Mouse (Mus musculus) limb, embryonic 14.5 days (tissue): ENCODE measurements around the gene Vps11. TPM values are rescaled to one million over a fixed set of nuclear protein-coding genes. Genes with fewer than 3 reads are reported as not detected.

ENCODE experiments used
- ATAC-seq: fragments of 200-750 bp; cut with Nextera tagmentation; 2 replicates; pipeline ENCODE4 v1.8.0; 2017; ENCODE audit warnings: low read depth, moderate number of reproducible peaks, moderate TSS enrichment; ENCODE audit not compliant: low FRiP score
- DNase-seq: peaks from one replicate; pipeline ENCODE4 v3.0.0-alpha.2; 2015; ENCODE audit warnings: low spot score
- H3K27ac ChIP-seq: fragments of 300-500 bp; sonication (generic); replicated peaks from 2 replicates; pipeline ENCODE4 v1.5.1; 2014; ENCODE audit warnings: low read depth, mild to moderate bottlenecking, low read length, moderate library complexity, mixed read lengths
- H3K27me3 ChIP-seq: fragments of 300-500 bp; sonication (generic); 2 replicates; pipeline ENCODE4 v1.6.1; 2014; ENCODE audit warnings: low read length, mixed read lengths; ENCODE audit not compliant: control insufficient read depth, insufficient read depth
- H3K36me3 ChIP-seq: fragments of 300-500 bp; sonication (generic); 2 replicates; pipeline ENCODE4 v1.6.1; 2014; ENCODE audit warnings: mild to moderate bottlenecking, low read length, moderate library complexity, mixed read lengths; ENCODE audit not compliant: control insufficient read depth, insufficient read depth
- H3K4me1 ChIP-seq: fragments of 300-500 bp; sonication (generic); 2 replicates; pipeline ENCODE4 v1.6.1; 2014; ENCODE audit warnings: antibody characterized with exemption, low read length, mixed read lengths; ENCODE audit not compliant: control insufficient read depth, insufficient read depth
- H3K4me2 ChIP-seq: fragments of 300-500 bp; sonication (generic); replicated peaks from 2 replicates; pipeline ENCODE4 v1.6.1; 2014; ENCODE audit warnings: low read depth, mild to moderate bottlenecking, low read length, moderate library complexity; ENCODE audit not compliant: severe bottlenecking
- H3K4me3 ChIP-seq: fragments of 300-500 bp; sonication (generic); replicated peaks from 2 replicates; pipeline ENCODE4 v1.5.1; 2014; ENCODE audit warnings: low read length
- H3K9ac ChIP-seq: fragments of 300-500 bp; sonication (generic); 2 replicates; pipeline ENCODE4 v1.6.1; 2014; ENCODE audit warnings: mild to moderate bottlenecking, low read depth, low read length, moderate library complexity; ENCODE audit not compliant: severe bottlenecking
- H3K9me3 ChIP-seq: fragments of 300-500 bp; sonication (generic); 2 replicates; pipeline ENCODE4 v1.6.1; 2016; ENCODE audit warnings: low read length; ENCODE audit not compliant: control insufficient read depth
- POLR2A ChIP-seq: fragments of 200-500 bp; IDR thresholded peaks from 2 replicates; pipeline ENCODE4 v1.8.0; 2012; ENCODE audit warnings: inconsistent platforms, mild to moderate bottlenecking, moderate library complexity, borderline replicate concordance; ENCODE audit not compliant: insufficient read depth, insufficient read length; ENCODE audit errors: extremely low read depth
- WGBS: fragments of 180-500 bp; shearing (Covaris S2); extraction: QIAGEN DNeasy Blood & Tissue Kit; methylation state at CpG from one replicate; pipeline ENCODE4 v1.1.7; 2014; 5-methylcytosine and 5-hydroxymethylcytosine counted together
- polyA plus RNA-seq, 2 experiments: library from polyadenylated mRNA; depleted of rRNA in 1 of 2; stranded (reverse) in 1 of 2; unstranded in 1 of 2; fragments of >200 nt; fragmentation: Nextera tagmentation in 1 of 2; extraction: Ambion mirVana in 1 of 2; gene quantifications; 2 replicates each; pipeline versions ENCODE4 v1.2.1 to v1.2.3; 2012 to 2014

Vps11 gene
- polyA plus RNA-seq, 2 experiments = 28.5 to 29.9 TPM

- peaks cover 7% of the 10 kb centered on the region; the same call in 1 of the 2 replicates for H3K4me1 ChIP-seq
- H3K27me3 ChIP-seq = no peaks in the 10 kb centered on the region
- ATAC-seq = no peak
- no peaks in the 10 kb centered on the region for H3K9me3 ChIP-seq
- H3K4me3 ChIP-seq = no peak overlapping the region
- no peak for TF ChIP-seq POLR2A
- no peak for DNase-seq
- no peak overlapping the region for H3K27ac ChIP-seq
- H3K36me3 ChIP-seq = peaks cover 64% of the 10 kb centered on the region
- 80% methylated on average over 3 of the region's 3 CpGs for WGBS
- no peak overlapping the region for H3K9ac ChIP-seq
- H3K4me2 ChIP-seq = no peak overlapping the region
Observed at GRCm38 (mm10) chr9:44405011-44405410, 43.5 kb upstream of the Vps11 start.

- TF ChIP-seq POLR2A = no peak
- peaks cover 50% of the 10 kb centered on the region for H3K36me3 ChIP-seq
- H3K4me1 ChIP-seq = peaks cover 2% of the 10 kb centered on the region; the same call in 1 of the 2 replicates
- WGBS = 86% methylated on average over 4 of the region's 4 CpGs
- H3K9ac ChIP-seq = no peak overlapping the region
- no peak for DNase-seq
- H3K9me3 ChIP-seq = no peaks in the 10 kb centered on the region
- no peak overlapping the region for H3K4me3 ChIP-seq
- H3K4me2 ChIP-seq = no peak overlapping the region
- no peak overlapping the region for H3K27ac ChIP-seq
- ATAC-seq = no peak
- H3K27me3 ChIP-seq = no peaks in the 10 kb centered on the region
Observed at GRCm38 (mm10) chr9:44401081-44401480, 39.6 kb upstream of the Vps11 start.

- no peak for TF ChIP-seq POLR2A
- Histone ChIP-seq H3K9ac (no peak overlapping the region), H3K9me3 (no peaks in the 10 kb centered on the region), H3K4me3 (no peak overlapping the region), H3K27me3 (no peaks in the 10 kb centered on the region), H3K4me2 (no peak overlapping the region), H3K36me3 (peaks cover 46% of the 10 kb centered on the region), H3K4me1 (no peaks in the 10 kb centered on the region), H3K27ac (no peak overlapping the region)
- no peak for ATAC-seq
- 91% methylated on average over 6 of the region's 6 CpGs for WGBS
- no peak for DNase-seq
Observed at GRCm38 (mm10) chr9:44399795-44400114, 38.3 kb upstream of the Vps11 start.

- no peak overlapping the region for H3K4me2 ChIP-seq
- no peak overlapping the region for H3K4me3 ChIP-seq
- H3K36me3 ChIP-seq = peaks cover 41% of the 10 kb centered on the region
- TF ChIP-seq POLR2A = no peak
- WGBS = 78% methylated on average over 13 of the region's 13 CpGs
- H3K27me3 ChIP-seq = no peaks in the 10 kb centered on the region
- DNase-seq = no peak
- no peaks in the 10 kb centered on the region for H3K9me3 ChIP-seq
- no peak overlapping the region for H3K9ac ChIP-seq
- H3K4me1 ChIP-seq = no peaks in the 10 kb centered on the region
- ATAC-seq = no peak
- H3K27ac ChIP-seq = no peak overlapping the region
Observed at GRCm38 (mm10) chr9:44399114-44399794, 37.8 kb upstream of the Vps11 start.

- H3K9ac ChIP-seq = no peak overlapping the region
Observed at GRCm38 (mm10) chr9:44398551-44398950, 37.1 kb upstream of the Vps11 start.

GRCm38 (mm10) chr9:44398087-44398486 lies 36.6 kb upstream of the Vps11 start:
- Histone ChIP-seq H3K9me3 (no peaks in the 10 kb centered on the region), H3K27me3 (no peaks in the 10 kb centered on the region), H3K4me1 (no peaks in the 10 kb centered on the region), H3K4me3 (peak overlapping the region; percentile 66), H3K9ac (no peak overlapping the region), H3K4me2 (peak overlapping the region; percentile 93; the same call in 1 of the 2 replicates), H3K27ac (no peak overlapping the region), H3K36me3 (peaks cover 29% of the 10 kb centered on the region)
- 15% methylated on average over 4 of the region's 4 CpGs for WGBS
- TF ChIP-seq POLR2A = no peak
- ATAC-seq = no peak
- no peak for DNase-seq

More at GRCm38 (mm10) chr9:44398551-44398950, 37.1 kb upstream of the Vps11 start:
- H3K27ac ChIP-seq = no peak overlapping the region
- 0 out of 2 replicates have a peak overlapping the region, but pooled peaks have one; percentile 93 for H3K4me2 ChIP-seq
- ATAC-seq = no peak
- DNase-seq = no peak
- no peak for TF ChIP-seq POLR2A
- no peaks in the 10 kb centered on the region for H3K4me1 ChIP-seq
- no peaks in the 10 kb centered on the region for H3K27me3 ChIP-seq
- no peaks in the 10 kb centered on the region for H3K9me3 ChIP-seq
- H3K36me3 ChIP-seq = peaks cover 34% of the 10 kb centered on the region
- WGBS = 84% methylated on average over 9 of the region's 9 CpGs
- H3K4me3 ChIP-seq = no peak overlapping the region
